Mouse (Mus musculus): ENCODE data around the gene Dab2ip.

Gene Dab2ip

GRCm38 (mm10) chr2:35557911-35558825 is at the start of gene Dab2ip:
TSS of gene Dab2ip (plus strand) at chr2:35558266.
- DNase-seq (ENCODE audit: low spot score in 2 of 2) = peak; percentile 77 to 83

- peak; percentile 65 to 86 for DNase-seq (ENCODE audit: low spot score in 2 of 2)
Observed at GRCm38 (mm10) chr2:35508597-35509342, 49.3 kb upstream of the Dab2ip start.

GRCm38 (mm10) chr2:35509343-35509667 is 48.8 kb upstream of the Dab2ip start:
- DNase-seq (ENCODE audit: low spot score in 2 of 2) = no peak

- no peak for DNase-seq (ENCODE audit: low spot score in 2 of 2)
Observed at GRCm38 (mm10) chr2:35509888-35510287, 48.2 kb upstream of the Dab2ip start.

- DNase-seq (ENCODE audit: low spot score in 2 of 2) = no peak
Observed at GRCm38 (mm10) chr2:35510920-35511319, 47.1 kb upstream of the Dab2ip start.

GRCm38 (mm10) chr2:35512226-35512625 is 45.8 kb upstream of the Dab2ip start:
- no peak for DNase-seq (ENCODE audit: low spot score in 2 of 2)

GRCm38 (mm10) chr2:35514051-35514892 is 43.8 kb upstream of the Dab2ip start:
- DNase-seq (ENCODE audit: low spot score in 2 of 2) = no peak

GRCm38 (mm10) chr2:35526612-35527242 is 31.3 kb upstream of the Dab2ip start:
- DNase-seq (ENCODE audit: low spot score in 2 of 2) = no peak

- DNase-seq (ENCODE audit: low spot score in 2 of 2) = no peak
Observed at GRCm38 (mm10) chr2:35529086-35529485, 29.0 kb upstream of the Dab2ip start.

- peak; percentile 40 to 58 for DNase-seq (ENCODE audit: low spot score in 2 of 2)
Observed at GRCm38 (mm10) chr2:35529856-35530255, 28.2 kb upstream of the Dab2ip start.

GRCm38 (mm10) chr2:35530732-35531131 is 27.3 kb upstream of the Dab2ip start:
- no peak for DNase-seq (ENCODE audit: low spot score in 2 of 2)

- DNase-seq (ENCODE audit: low spot score in 2 of 2) = no peak
Observed at GRCm38 (mm10) chr2:35533646-35534045, 24.4 kb upstream of the Dab2ip start.

- DNase-seq (ENCODE audit: low spot score in 2 of 2) = peak; percentile 61 to 73
Observed at GRCm38 (mm10) chr2:35539276-35539972, 18.6 kb upstream of the Dab2ip start.

GRCm38 (mm10) chr2:35540798-35541197 is 17.3 kb upstream of the Dab2ip start:
- DNase-seq (ENCODE audit: low spot score in 2 of 2) = no peak

GRCm38 (mm10) chr2:35544717-35545116 is 13.3 kb upstream of the Dab2ip start:
- DNase-seq (ENCODE audit: low spot score in 2 of 2) = peak in 1 of 2 experiments; percentile 40

- DNase-seq (ENCODE audit: low spot score in 2 of 2) = no peak
Observed at GRCm38 (mm10) chr2:35545125-35545590, 12.9 kb upstream of the Dab2ip start.

- no peak for DNase-seq (ENCODE audit: low spot score in 2 of 2)
Observed at GRCm38 (mm10) chr2:35546462-35546861, 11.6 kb upstream of the Dab2ip start.

GRCm38 (mm10) chr2:35549191-35549590 is 8.9 kb upstream of the Dab2ip start:
- no peak for DNase-seq (ENCODE audit: low spot score in 2 of 2)

GRCm38 (mm10) chr2:35550097-35550496 is 8.0 kb upstream of the Dab2ip start:
- no peak for DNase-seq (ENCODE audit: low spot score in 2 of 2)

GRCm38 (mm10) chr2:35556918-35557486 is 1.1 kb upstream of the Dab2ip start:
- no peak for DNase-seq (ENCODE audit: low spot score in 2 of 2)
